Mouse (Mus musculus): Measurements from ENCODE around the gene Numb. TPM values are rescaled to one million over a fixed set of nuclear protein-coding genes. Genes with fewer than 3 reads are reported as not detected.
"Not testable (repeated sequence)": the region's sequence is repeated elsewhere in the genome, so short reads cannot be mapped to it uniquely, and the experiment has no call there.

Gene Numb
- polyA plus RNA-seq, 1 experiment, result not detected

DNA sequence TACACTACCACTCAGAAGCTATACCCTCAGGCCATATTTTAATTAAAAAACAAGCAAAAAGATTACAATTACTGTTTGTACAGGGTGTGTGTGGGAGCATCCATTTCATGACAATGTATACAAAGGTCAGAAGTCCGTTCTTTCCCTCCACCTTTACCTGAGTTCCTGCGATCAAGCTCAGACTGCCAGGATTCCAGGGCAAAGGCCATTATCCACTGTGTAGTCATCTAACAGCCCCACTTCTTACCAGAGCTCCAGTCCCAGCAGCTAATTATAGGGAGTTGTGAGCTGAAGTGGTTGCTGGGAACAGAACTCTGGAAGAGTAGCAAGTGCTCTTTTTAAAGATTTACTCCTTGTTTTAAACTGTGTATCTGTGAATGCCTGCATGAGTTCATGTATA is 11.3 kb downstream of the Numb start:
- 90% methylated on average over 2 of the region's 2 CpGs for WGBS

DNA sequence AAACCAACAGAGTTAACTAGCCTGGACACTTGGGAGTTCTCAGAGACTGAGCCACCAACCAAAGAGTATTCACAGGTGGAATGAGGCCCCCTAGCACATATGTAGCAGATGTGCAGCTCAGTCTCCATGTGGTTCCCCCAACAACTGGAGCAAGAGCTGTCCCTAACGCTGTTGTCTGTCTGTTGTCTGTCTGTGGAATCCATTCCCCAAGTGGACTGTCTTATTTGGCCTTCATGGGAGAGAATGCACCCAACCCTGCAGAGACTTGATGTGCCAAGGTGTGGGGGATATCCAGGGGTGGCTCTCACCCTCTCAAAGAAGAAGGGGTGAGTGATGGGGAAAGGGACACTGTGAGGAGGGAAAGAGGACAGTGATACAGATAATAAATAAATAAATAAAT is 28.8 kb downstream of the Numb start:
- TF ChIP-seq CTCF (IDR thresholded peaks at IDR 0.05; ENCODE audit: insufficient read depth, low read depth, low read length), result no peak
- no peak for TF ChIP-seq POLR2A (IDR thresholded peaks at IDR 0.05; ENCODE audit: insufficient read depth, low read depth, low read length)
- Histone ChIP-seq H3K4me1 (ENCODE audit: control insufficient read depth, insufficient read depth, low read length) (no peaks in the 10 kb centered on the region), H3K27ac (ENCODE audit: insufficient read depth, low read depth, low read length) (no peak overlapping the region), H3K4me3 (ENCODE audit: insufficient read depth, low read depth, low read length) (no peak overlapping the region)
- WGBS, result 89% methylated on average over 1 of the region's 1 CpGs

More for the DNA sequence above, 11.3 kb downstream of the Numb start:
- Histone ChIP-seq H3K4me3 (ENCODE audit: insufficient read depth, low read depth, low read length) (no peak overlapping the region), H3K27ac (ENCODE audit: insufficient read depth, low read depth, low read length) (no peak overlapping the region), H3K4me1 (ENCODE audit: control insufficient read depth, insufficient read depth, low read length) (no peaks in the 10 kb centered on the region)
- TF ChIP-seq POLR2A (IDR thresholded peaks at IDR 0.05; ENCODE audit: insufficient read depth, low read depth, low read length), result no peak
- no peak for TF ChIP-seq CTCF (IDR thresholded peaks at IDR 0.05; ENCODE audit: insufficient read depth, low read depth, low read length)

DNA sequence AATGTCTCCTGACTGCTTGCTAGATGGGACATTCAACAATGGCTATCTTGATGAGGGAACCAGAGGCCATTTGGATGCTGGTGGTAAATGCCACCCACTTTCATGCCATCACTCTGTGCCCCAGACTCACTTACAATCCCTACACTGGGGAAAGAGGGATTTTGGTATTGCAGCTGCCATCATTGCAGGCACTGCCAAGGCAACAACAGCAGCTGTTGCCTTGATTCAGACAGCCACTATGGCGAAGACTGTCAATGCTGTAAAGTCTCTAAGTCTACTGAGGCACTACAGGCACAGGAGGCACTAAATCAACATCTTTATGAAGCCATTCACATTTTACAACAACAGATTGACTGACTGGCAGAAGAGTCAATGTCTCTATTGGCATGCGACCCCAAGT is 30.5 kb downstream of the Numb start:
- no peaks in the 10 kb centered on the region; the same call in 1 of the 2 replicates for H3K4me1 ChIP-seq (ENCODE audit: control insufficient read depth, insufficient read depth, low read length)
- H3K4me3 ChIP-seq (ENCODE audit: insufficient read depth, low read depth, low read length), result no peak overlapping the region
- no peak overlapping the region for H3K27ac ChIP-seq (ENCODE audit: insufficient read depth, low read depth, low read length)
- WGBS, result 91% methylated on average over 2 of the region's 2 CpGs
- TF ChIP-seq POLR2A (IDR thresholded peaks at IDR 0.05; ENCODE audit: insufficient read depth, low read depth, low read length), result no peak
- no peak for TF ChIP-seq CTCF (IDR thresholded peaks at IDR 0.05; ENCODE audit: insufficient read depth, low read depth, low read length)

DNA sequence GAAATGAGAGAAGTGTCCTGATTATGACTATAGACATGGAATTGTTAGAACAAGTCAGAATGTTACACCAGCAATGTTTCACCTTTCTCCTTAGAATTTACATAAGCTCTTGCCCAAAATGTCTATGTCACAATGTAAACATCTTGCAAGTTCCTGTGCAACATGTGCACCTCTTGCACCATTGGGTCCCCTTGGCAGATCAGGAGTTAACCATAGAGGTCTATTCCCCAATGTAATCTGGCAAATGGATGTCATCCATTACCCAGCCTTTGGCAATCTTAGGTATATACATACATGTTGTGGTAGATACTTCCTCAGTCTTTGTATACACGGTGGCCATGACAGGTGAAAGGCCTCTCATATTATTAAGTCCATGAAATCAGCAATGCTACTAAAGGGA is 32.6 kb downstream of the Numb start:
- H3K4me1 ChIP-seq (ENCODE audit: control insufficient read depth, insufficient read depth, low read length), result no peaks in the 10 kb centered on the region; the same call in 1 of the 2 replicates
- TF ChIP-seq CTCF (IDR thresholded peaks at IDR 0.05; ENCODE audit: insufficient read depth, low read depth, low read length) (no peak), POLR2A (IDR thresholded peaks at IDR 0.05; ENCODE audit: insufficient read depth, low read depth, low read length) (no peak)
- H3K27ac ChIP-seq (ENCODE audit: insufficient read depth, low read depth, low read length), result no peak overlapping the region
- no peak overlapping the region for H3K4me3 ChIP-seq (ENCODE audit: insufficient read depth, low read depth, low read length)
- WGBS, result 94% methylated on average over 1 of the region's 1 CpGs

- no peak for TF ChIP-seq POLR2A (IDR thresholded peaks at IDR 0.05; ENCODE audit: insufficient read depth, low read depth, low read length)
- peaks cover 3% of the 10 kb centered on the region for H3K4me1 ChIP-seq (ENCODE audit: control insufficient read depth, insufficient read depth, low read length)
- no peak overlapping the region for H3K4me3 ChIP-seq (ENCODE audit: insufficient read depth, low read depth, low read length)
- H3K27ac ChIP-seq (ENCODE audit: insufficient read depth, low read depth, low read length), result no peak overlapping the region
- WGBS, result 88% methylated on average over 7 of the region's 7 CpGs
Measured at GRCm38 (mm10) chr12:83885516-83886285, 36.0 kb downstream of the Numb start.

- H3K27ac ChIP-seq (ENCODE audit: insufficient read depth, low read depth, low read length); H3K4me3 ChIP-seq (ENCODE audit: insufficient read depth, low read depth, low read length); H3K4me1 ChIP-seq (ENCODE audit: control insufficient read depth, insufficient read depth, low read length): not testable (repeated sequence)
- WGBS, result 89% methylated on average over 5 of the region's 5 CpGs
Measured at GRCm38 (mm10) chr12:83885065-83885464, 36.7 kb downstream of the Numb start.

GRCm38 (mm10) chr12:83882503-83882902 is 39.2 kb downstream of the Numb start:
- peaks cover 3% of the 10 kb centered on the region for H3K4me1 ChIP-seq (ENCODE audit: control insufficient read depth, insufficient read depth, low read length)

DNA sequence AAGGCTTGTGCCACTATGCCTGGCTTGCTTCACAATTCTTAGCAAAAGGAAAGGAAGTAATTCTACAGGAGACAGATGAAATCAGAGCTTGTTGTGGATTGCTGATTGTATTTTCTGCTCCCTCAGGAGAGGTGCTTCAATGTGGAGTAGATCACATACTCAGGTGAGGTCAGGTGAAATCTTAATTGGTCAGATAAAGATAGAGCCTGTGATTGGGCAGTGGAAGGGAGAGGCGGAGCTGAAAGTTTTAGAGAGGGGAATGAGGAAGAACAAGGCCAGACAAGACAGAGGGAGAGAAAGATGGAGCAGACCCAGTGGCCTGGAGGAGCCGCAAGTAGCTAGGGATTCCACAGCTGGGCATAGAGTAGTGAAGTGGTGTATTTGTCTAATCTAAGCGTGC is 39.6 kb downstream of the Numb start:
- H3K27ac ChIP-seq (ENCODE audit: insufficient read depth, low read depth, low read length), result no peak overlapping the region
- H3K4me3 ChIP-seq (ENCODE audit: insufficient read depth, low read depth, low read length), result no peak overlapping the region
- no peak for TF ChIP-seq POLR2A (IDR thresholded peaks at IDR 0.05; ENCODE audit: insufficient read depth, low read depth, low read length)
- WGBS, result 78% methylated on average over 3 of the region's 3 CpGs
- H3K4me1 ChIP-seq (ENCODE audit: control insufficient read depth, insufficient read depth, low read length), result peaks cover 3% of the 10 kb centered on the region

More at GRCm38 (mm10) chr12:83882503-83882902, 39.2 kb downstream of the Numb start:
- no peak overlapping the region for H3K27ac ChIP-seq (ENCODE audit: insufficient read depth, low read depth, low read length)
- 83% methylated on average over 7 of the region's 7 CpGs for WGBS
- no peak for TF ChIP-seq CTCF (IDR thresholded peaks at IDR 0.05; ENCODE audit: insufficient read depth, low read depth, low read length)
- TF ChIP-seq POLR2A (IDR thresholded peaks at IDR 0.05; ENCODE audit: insufficient read depth, low read depth, low read length), result no peak
- H3K4me3 ChIP-seq (ENCODE audit: insufficient read depth, low read depth, low read length), result no peak overlapping the region

GRCm38 (mm10) chr12:83880913-83881312 is 40.8 kb downstream of the Numb start:
- no peak for TF ChIP-seq CTCF (IDR thresholded peaks at IDR 0.05; ENCODE audit: insufficient read depth, low read depth, low read length)
- no peak for TF ChIP-seq POLR2A (IDR thresholded peaks at IDR 0.05; ENCODE audit: insufficient read depth, low read depth, low read length)
- WGBS, result 64% methylated on average over 2 of the region's 2 CpGs
- no peak overlapping the region for H3K4me3 ChIP-seq (ENCODE audit: insufficient read depth, low read depth, low read length)
- H3K4me1 ChIP-seq (ENCODE audit: control insufficient read depth, insufficient read depth, low read length), result peaks cover 3% of the 10 kb centered on the region
- no peak overlapping the region for H3K27ac ChIP-seq (ENCODE audit: insufficient read depth, low read depth, low read length)

- 94% methylated on average over 2 of the region's 2 CpGs for WGBS
- Histone ChIP-seq H3K4me3 (ENCODE audit: insufficient read depth, low read depth, low read length) (no peak overlapping the region), H3K27ac (ENCODE audit: insufficient read depth, low read depth, low read length) (no peak overlapping the region), H3K4me1 (ENCODE audit: control insufficient read depth, insufficient read depth, low read length) (0 out of 2 replicates have a peak, but pooled peaks cover 3% of the 10 kb centered on the region)
- TF ChIP-seq POLR2A (IDR thresholded peaks at IDR 0.05; ENCODE audit: insufficient read depth, low read depth, low read length) (no peak), CTCF (IDR thresholded peaks at IDR 0.05; ENCODE audit: insufficient read depth, low read depth, low read length) (no peak)
Measured at GRCm38 (mm10) chr12:83875097-83875496, 46.6 kb downstream of the Numb start.
